Mouse (Mus musculus): ENCODE measurements around the gene Map7d2.

- TF ChIP-seq POLR2A (IDR thresholded peaks at IDR 0.05; ENCODE audit: low read depth, low read length) (no peak), CTCF (IDR thresholded peaks at IDR 0.05; ENCODE audit: borderline replicate concordance, insufficient read depth, low read length) (no peak)
Observed at GRCm38 (mm10) chrX:159447133-159447532, 32.8 kb downstream of the Map7d2 start.
